Mouse (Mus musculus): ENCODE results near the gene Speer4f1.
"Not testable (repeated sequence)": the region's sequence is repeated elsewhere in the genome, so short reads cannot be mapped to it uniquely, and the experiment has no call there.

Gene Speer4f1

GRCm38 (mm10) chr5:17475798-17476197, at the start of gene Speer4f1:
Gene Speer4f1, plus strand, starts transcription at chr5:17476098.
- DNase-seq (ENCODE audit: low spot score) = not testable (repeated sequence)

DNA sequence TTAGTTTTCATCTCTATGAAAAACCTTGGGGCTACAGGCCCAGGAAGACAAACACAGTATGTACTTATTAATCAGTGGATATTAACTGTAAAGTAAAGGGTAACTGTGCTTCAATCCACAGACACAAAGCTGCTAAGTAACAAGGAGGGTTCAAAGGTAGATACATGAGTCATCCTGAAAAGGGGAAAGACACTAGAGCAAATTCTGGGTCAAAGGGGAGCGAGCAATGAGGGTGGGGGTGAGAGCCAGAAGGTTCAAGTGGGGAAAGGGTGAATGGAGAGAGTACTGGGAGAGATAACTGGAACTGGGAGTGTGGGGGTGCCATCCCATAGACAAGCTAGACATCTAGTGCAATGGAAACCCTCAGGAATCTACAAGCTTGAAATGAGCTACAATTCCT, 49.0 kb upstream of the Speer4f1 start:
- DNase-seq (ENCODE audit: low spot score) = no peak

DNA sequence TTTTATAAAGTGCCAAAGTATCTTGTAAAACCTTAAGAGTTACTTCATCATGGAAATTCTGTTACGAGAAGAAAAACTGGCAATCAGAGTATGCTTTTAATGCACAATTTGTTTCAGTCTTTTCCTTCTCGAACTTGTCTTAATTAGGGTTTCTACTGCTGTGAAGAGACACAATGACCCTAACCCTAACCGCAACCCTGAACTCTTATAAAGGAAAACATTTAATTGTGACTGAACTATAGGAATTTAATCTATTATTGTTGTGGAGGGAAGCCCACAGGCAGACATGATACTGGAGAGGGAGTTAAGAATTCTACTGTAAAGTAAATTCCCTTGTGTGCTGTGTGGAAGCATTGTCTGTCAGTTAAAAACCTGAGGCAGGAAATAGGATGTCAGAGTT, 41.2 kb upstream of the Speer4f1 start:
- no peak for DNase-seq (ENCODE audit: low spot score)

DNA sequence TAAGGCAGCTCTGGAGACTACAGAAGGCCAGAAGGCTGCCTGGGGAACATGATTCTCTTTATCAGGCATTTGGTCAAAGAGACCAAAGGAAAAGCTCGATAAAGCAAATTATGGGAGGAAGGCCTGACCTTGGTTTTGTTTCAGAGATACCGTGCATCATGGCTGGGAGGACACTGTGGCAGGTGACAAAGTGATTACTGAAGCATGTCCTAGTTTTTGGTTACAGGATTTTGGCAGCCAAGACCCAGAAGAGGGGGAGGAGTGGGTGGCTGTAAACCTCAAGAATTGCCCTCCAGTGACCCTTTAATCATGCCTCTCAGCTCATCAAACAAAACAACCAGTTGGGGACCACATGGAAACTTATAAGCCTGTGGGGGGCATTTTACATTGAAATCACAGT, 39.7 kb upstream of the Speer4f1 start:
- no peak for DNase-seq (ENCODE audit: low spot score)

GRCm38 (mm10) chr5:17439487-17440102, 36.3 kb upstream of the Speer4f1 start:
- DNase-seq (ENCODE audit: low spot score) = no peak

DNA sequence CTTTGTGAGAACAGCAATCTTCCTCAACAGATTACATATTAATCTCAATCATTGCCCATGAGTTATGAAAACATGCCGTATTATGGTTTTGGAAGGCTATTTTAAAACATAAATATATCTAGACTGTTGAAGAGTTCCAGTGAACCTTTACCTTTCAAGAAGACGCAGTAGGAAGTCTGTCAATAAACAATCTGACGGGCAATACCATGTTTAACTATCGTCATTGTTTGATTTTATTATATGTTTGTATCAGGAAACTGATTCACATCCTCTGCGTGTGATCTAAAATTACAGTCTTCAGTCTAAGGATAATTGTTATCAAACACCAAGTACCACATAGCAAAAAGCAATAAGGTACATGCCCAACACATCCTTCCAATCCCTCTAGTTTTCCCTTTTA, 21.8 kb upstream of the Speer4f1 start:
- DNase-seq (ENCODE audit: low spot score) = no peak

- no peak for DNase-seq (ENCODE audit: low spot score)
Measured at GRCm38 (mm10) chr5:17454952-17455586, 20.8 kb upstream of the Speer4f1 start.

- DNase-seq (ENCODE audit: low spot score) = no peak
Measured at GRCm38 (mm10) chr5:17456671-17457070, 19.2 kb upstream of the Speer4f1 start.

- not testable (repeated sequence) for DNase-seq (ENCODE audit: low spot score)
Measured at GRCm38 (mm10) chr5:17468120-17468519, 7.8 kb upstream of the Speer4f1 start.

- DNase-seq (ENCODE audit: low spot score) = no peak
Measured at GRCm38 (mm10) chr5:17476476-17476875, 578 bp downstream of the Speer4f1 start.

GRCm38 (mm10) chr5:17489894-17490293, 14.0 kb downstream of the Speer4f1 start:
- DNase-seq (ENCODE audit: low spot score) = no peak

DNA sequence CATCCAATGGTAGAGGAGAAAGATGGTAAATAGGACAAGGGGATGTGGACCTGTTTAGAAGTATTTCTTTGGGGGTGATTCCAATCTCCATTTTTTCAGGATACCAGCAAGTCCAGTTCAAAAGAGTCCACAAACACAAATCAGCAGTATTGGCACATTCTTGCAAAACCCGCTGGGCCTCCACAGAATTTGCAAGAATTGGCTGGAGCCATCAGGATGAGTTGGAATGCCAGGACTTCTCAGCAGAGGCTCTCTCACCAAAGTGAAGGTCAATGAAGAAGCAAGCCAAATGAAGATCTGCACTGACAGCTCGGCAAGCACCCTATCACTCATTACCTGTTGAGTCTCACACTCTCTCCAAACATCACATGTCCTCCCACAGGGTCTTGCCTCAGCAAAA, 19.7 kb downstream of the Speer4f1 start:
- no peak for DNase-seq (ENCODE audit: low spot score)

GRCm38 (mm10) chr5:17496650-17497049, 20.8 kb downstream of the Speer4f1 start:
- DNase-seq (ENCODE audit: low spot score) = no peak

GRCm38 (mm10) chr5:17499873-17500329, 24.0 kb downstream of the Speer4f1 start:
- no peak for DNase-seq (ENCODE audit: low spot score)

GRCm38 (mm10) chr5:17500866-17501265, 25.0 kb downstream of the Speer4f1 start:
- DNase-seq (ENCODE audit: low spot score) = no peak

- no peak for DNase-seq (ENCODE audit: low spot score)
Measured at GRCm38 (mm10) chr5:17505540-17505939, 29.6 kb downstream of the Speer4f1 start.

DNA sequence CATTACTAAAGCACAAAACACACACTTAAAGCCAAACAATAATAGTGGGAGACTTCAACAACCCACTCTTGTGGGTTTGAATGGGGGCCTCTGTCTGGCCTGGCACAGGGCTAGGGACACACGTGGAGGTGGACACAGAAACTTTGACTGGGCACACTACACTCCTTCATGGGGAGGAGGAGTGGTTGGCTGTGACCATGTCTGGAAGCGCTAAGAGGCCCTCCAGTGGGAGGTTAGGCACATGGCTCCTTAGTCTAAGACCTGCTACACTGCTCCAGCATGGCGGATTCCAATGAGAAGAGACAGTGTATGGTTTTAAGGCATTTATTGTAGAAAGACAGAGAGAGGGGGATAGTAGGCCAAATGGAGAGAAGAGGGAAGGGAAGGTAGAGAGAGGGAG, 32.1 kb downstream of the Speer4f1 start:
- DNase-seq (ENCODE audit: low spot score) = no peak
